Mouse (Mus musculus) ES-CJ7 (cell line): ENCODE results near the gene Shisa6.
"Not testable (repeated sequence)": the region's sequence is repeated elsewhere in the genome, so short reads cannot be mapped to it uniquely, and the experiment has no call there.

Experiments
- DNase-seq: peaks from one replicate; pipeline ENCODE4 v3.0.0; 2011; ENCODE audit warnings: low read depth, low spot score

Gene Shisa6

DNA sequence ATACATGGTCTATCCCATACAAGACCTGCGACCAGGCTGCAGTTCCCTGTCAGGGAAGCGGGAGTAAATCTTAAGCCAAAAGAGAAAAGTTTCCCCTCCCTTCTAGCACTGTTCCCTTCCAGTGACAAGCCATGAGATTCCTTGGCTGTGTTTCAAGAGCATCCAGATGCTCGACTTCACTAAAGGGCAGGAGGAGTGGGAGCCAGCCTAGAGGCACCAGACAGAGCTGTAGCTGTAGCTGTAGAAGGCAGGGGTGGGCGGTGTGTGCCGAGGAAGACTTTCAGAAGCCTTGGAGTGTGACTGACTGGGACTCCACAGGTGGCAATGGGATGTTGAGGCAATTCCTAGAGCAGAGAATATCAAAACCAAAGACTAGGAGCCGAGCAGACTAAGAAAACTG, 43.3 kb downstream of the Shisa6 start:
- DNase-seq, result no peak

DNA sequence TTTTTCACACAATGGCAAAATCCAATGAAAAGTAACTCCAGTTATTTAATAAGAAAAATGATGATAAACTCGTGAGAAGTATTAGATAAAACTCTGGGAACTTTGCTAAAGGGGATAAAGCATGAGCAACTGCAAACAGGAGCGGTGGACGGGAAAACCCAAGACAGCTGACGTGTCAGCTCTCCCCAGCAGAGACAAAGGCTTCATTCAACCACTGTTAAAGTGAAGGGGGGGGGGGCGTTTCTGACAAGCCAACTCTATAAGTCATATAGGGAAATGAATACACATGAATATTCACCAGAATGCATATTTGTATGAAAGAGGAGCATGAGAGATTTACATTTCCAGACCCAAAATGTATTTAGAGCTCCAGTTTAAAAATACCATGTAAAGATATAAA, 83.1 kb downstream of the Shisa6 start:
- no peak for DNase-seq

- DNase-seq, result no peak
These were observed 99.6 kb downstream of the Shisa6 start for GRCm38 (mm10) chr11:66426129-66426528.

DNA sequence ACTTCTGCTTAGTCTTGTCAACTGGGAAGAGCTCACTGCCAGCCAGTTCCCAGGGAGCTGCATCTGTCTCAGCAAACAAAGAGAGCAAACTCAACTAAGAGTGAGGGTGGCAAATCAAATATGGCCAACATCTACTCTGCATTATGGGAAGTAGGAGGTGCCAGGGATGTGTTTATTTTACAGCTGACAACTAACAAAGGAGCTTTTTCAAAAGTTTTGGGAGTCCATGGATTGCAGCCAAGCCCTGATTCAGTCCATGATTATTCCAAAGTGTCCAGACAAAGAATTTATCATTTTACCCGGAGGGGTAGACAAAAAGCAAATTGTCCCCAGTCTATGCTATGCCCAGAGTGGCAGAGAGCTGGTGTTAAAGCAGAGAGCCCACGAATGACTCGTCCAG, 107.5 kb downstream of the Shisa6 start:
- no peak for DNase-seq

DNA sequence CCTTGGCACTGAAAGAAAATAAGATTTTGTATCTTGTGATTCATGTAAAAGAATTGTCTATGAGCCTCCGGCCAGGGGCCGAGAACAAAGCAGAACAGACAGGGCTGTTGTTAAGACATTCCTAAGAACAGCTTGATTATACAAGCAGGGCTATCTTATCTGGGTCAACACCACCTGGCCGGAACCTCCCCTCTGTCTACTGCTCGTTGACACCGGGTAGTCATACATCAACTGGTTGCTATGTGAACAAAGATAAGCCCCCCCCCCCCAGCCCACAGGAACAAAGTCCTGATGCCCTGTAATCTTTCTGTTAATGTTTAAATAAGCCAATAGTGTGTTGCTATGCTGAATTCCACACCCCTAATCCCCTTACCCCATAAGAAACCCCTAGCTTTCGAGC, 117.0 kb downstream of the Shisa6 start:
- DNase-seq, result not testable (repeated sequence)

DNA sequence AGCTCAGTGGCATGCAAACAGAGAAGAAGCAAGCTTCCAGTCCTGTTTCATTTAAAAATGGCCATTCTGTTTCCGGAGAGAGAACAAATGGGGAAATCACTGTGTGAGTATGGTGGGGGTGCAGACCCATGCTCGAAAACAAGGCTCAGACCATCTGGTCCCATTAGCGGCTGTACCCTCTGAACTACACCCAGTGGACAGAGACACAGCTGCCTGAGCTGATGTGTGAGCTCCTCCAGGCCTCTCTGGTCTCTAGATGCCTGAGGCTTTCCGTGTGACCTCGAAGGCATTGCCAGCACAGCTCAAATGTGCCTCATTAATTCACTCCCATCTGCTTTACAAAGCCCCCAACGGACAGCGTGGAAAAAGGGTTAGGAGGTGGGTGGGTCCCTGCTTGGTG, 125.7 kb downstream of the Shisa6 start:
- DNase-seq, result no peak

GRCm38 (mm10) chr11:66387561-66387960, 138.2 kb downstream of the Shisa6 start:
- no peak for DNase-seq

DNA sequence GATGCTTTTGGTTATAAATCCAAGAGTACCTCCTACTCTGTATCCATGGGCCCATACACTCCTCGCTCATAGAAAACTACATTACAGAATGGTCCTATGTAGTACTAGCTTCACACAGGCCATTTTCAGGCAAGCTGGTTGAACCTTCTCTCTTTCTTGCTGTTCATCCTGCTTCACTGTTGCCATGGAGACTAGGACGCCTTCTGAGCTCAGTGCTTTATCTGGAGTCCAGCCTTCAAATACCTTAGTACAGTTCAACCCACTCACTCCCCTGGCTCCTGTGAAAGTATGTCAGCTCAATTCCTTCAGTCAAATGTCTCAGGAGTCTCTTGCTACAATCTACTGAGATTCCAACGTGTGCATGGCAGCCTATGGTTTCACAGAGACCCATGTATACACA, 154.0 kb downstream of the Shisa6 start:
- no peak for DNase-seq

DNA sequence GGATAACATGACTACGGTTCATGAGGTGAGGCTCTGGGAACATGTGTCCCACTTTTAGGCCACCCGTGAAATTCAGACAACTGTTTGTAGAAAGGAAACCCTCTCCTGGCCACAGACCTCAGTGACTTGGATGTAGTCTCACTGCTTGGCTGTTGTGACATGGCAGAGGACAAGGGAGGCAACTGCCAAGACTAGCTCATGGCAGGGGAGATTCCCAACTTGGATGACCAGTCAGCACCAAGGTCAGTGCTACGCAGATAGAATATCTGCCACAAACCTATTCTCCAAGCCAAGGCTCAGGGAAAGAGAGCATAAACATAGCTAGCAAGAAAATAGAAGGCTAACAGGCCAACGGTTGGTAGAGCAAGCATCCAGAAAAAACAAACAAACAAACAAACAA, 156.0 kb downstream of the Shisa6 start:
- no peak for DNase-seq

- no peak for DNase-seq
These were observed 158.7 kb downstream of the Shisa6 start for GRCm38 (mm10) chr11:66366809-66367685.

- DNase-seq, result no peak
These were observed 166.0 kb downstream of the Shisa6 start for GRCm38 (mm10) chr11:66359811-66360210.

DNA sequence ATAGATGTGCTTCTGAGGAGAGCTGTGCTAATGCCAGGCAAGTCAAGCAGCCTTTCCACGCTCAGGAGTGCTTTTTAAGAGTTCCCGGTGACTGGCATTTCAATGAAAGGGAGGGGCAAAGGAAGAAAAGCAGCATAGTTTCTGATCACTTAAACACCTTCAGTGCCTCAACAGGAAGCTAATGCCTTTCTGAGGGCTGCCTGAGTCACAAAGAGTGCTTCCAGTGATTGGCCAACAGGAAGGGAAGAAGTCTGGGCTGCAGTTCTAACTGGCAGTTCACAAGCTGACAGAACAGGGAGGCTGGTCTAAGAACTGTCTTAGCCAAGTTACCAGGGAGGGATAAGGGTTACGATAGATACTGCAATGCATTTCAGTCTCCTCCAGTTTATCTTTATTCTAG, 180.9 kb downstream of the Shisa6 start:
- DNase-seq, result no peak

- DNase-seq, result no peak
These were observed 189.5 kb downstream of the Shisa6 start for GRCm38 (mm10) chr11:66336313-66336712.

GRCm38 (mm10) chr11:66312764-66313163, 213.0 kb downstream of the Shisa6 start:
- no peak for DNase-seq

DNA sequence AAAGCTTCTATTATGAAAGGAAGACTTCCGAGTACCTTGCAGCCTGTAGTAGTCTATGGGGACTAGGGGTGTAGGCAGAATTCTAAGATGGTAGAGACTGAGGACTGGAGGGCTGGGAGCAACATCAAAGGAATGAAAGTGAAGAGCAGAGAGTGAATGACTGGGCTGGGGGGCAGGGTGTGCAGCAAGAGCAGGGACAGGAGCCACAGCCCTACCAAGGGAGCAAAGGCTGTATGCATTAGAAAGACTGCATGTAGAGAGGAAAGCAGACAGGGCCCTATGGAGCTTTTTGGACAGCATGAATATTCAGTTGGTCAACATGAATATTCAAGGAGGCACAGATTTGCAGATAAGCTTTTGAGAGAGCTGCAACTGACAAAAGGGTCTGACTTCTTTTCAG, 221.4 kb downstream of the Shisa6 start:
- DNase-seq, result peak; percentile 49

DNA sequence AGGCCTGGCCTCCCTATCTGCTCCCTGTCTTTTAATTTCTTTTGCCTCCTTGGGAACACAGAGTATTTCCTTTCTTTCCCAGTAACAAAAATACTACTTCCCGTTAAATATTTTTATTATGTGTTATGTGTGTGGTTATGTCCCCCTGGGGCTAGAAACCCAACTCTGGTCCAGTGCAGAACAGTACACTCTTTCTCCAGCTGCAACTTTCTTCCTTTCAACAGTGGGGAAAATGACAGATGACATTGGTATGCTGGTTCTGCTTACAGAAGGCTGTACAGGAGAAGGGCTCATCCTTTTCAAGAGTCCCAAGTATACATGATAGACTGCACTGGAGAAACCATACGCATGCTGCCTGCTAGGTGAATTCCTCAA, 251.1 kb downstream of the Shisa6 start:
- no peak for DNase-seq

- no peak for DNase-seq
These were observed 251.7 kb downstream of the Shisa6 start for GRCm38 (mm10) chr11:66273904-66274706.

GRCm38 (mm10) chr11:66267029-66267428, 258.7 kb downstream of the Shisa6 start:
- no peak for DNase-seq

DNA sequence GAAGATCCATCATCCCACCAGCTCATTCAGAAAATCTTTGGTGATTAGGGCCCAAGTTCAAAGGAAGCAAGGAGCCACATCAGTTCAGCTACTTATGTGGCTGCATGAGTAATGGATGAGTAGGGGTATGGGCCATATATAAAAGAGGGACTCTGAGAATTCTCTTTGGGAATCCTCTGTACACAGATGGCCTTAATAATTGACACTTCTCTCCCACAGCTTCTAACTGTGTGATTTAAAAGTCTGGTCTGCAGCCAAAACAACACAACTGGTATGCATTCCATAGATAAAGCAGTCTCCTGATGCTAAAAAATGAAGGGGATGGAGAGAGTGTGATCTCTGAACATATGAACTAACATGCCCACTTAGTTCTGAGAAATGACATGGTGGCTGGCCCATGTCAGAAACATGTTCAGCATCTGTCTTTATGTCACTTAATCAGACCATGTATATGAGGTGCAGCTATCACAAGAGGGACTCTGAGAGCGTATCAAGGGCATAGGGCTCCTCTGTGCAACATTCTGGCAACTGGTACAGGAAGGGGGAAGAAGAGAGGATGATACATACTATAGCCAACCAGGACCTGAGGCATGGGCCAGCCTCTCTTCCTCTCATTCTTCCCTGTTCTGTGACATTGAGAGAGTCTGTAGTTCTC, 260.3 kb downstream of the Shisa6 start:
- no peak for DNase-seq

DNA sequence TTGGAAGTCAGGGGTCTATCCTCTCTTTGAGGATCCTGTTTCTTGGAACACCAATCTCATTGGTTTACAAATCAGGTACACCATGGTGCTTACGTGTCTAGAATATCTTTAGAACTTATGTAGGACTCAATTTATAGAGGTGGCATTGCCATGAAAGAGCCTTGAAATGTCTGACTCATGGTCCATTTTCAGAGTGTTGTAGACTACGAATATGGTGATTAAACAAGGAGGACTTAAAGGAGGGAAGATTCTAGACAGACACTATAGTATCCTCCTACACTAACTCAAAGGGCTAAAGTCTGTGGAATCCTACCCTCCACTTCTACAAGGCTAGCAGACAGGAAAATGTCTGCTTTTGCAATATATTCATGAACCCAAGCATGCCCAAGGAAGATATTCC, 265.6 kb downstream of the Shisa6 start:
- DNase-seq, result no peak

GRCm38 (mm10) chr11:66258851-66259250, 266.9 kb downstream of the Shisa6 start:
- peak; percentile 55 for DNase-seq

DNA sequence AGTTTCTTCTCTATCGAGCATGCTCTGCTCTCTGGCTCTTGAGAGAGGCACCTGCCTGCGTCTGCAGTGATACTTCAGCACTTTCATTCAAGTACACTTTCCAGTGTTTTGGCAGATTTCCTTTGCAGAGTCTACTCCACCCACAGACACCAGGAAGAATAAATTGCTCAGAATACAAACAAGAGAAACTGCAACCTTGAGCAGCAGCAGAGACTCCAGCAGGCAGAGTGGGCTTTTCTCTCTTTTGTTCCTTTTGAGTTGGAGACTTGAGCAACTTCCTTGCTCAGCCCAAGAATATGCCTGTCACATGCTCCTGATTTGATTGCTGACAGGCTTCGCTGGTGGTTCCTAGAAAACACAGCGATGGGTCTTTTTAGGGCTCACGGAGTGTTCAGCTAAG, 278.6 kb downstream of the Shisa6 start:
- DNase-seq, result no peak
